Mouse (Mus musculus): ENCODE results near the gene Calcoco2.
"Not testable (repeated sequence)": the region's sequence is repeated elsewhere in the genome, so short reads cannot be mapped to it uniquely, and the experiment has no call there.

Calcoco2 gene

GRCm38 (mm10) chr11:96111751-96112150, at the start of gene Calcoco2:
Gene Calcoco2 (minus strand): TSS chr11:96111964.
- no peak for DNase-seq

- no peak for DNase-seq
Measured at GRCm38 (mm10) chr11:96147471-96147870, 35.7 kb upstream of the Calcoco2 start.

GRCm38 (mm10) chr11:96145622-96146270, 34.0 kb upstream of the Calcoco2 start:
- peak; percentile 81 for DNase-seq

GRCm38 (mm10) chr11:96143766-96144165, 32.0 kb upstream of the Calcoco2 start:
- DNase-seq = no peak

- no peak for DNase-seq
Measured at GRCm38 (mm10) chr11:96140726-96141175, 29.0 kb upstream of the Calcoco2 start.

GRCm38 (mm10) chr11:96135847-96136246, 24.1 kb upstream of the Calcoco2 start:
- no peak for DNase-seq

- DNase-seq = peak; percentile 31
Measured at GRCm38 (mm10) chr11:96133239-96133865, 21.6 kb upstream of the Calcoco2 start, which contains the start of gene Ttll6. Gene Ttll6 (plus strand): TSS chr11:96133786.

- no peak for DNase-seq
Measured at GRCm38 (mm10) chr11:96130606-96131005, 18.8 kb upstream of the Calcoco2 start.

- peak; percentile 7 for DNase-seq
Measured at GRCm38 (mm10) chr11:96124052-96124914, 12.5 kb upstream of the Calcoco2 start.

GRCm38 (mm10) chr11:96122806-96123205, 11.0 kb upstream of the Calcoco2 start:
- DNase-seq = not testable (repeated sequence)

GRCm38 (mm10) chr11:96119401-96119800, 7.6 kb upstream of the Calcoco2 start:
- no peak for DNase-seq

- DNase-seq = not testable (repeated sequence)
Measured at GRCm38 (mm10) chr11:96116925-96117324, 5.2 kb upstream of the Calcoco2 start.

- DNase-seq = no peak
Measured at GRCm38 (mm10) chr11:96116116-96116515, 4.4 kb upstream of the Calcoco2 start.

- DNase-seq = no peak
Measured at GRCm38 (mm10) chr11:96115416-96115815, 3.7 kb upstream of the Calcoco2 start.

- DNase-seq = no peak
Measured at GRCm38 (mm10) chr11:96114077-96114476, 2.3 kb upstream of the Calcoco2 start.

GRCm38 (mm10) chr11:96110950-96111349, 814 bp downstream of the Calcoco2 start:
- not testable (repeated sequence) for DNase-seq

GRCm38 (mm10) chr11:96108376-96108775, 3.4 kb downstream of the Calcoco2 start:
- DNase-seq = no peak

GRCm38 (mm10) chr11:96093361-96093760, 18.4 kb downstream of the Calcoco2 start:
- DNase-seq = peak; percentile 63

GRCm38 (mm10) chr11:96092674-96093291, 19.0 kb downstream of the Calcoco2 start:
- DNase-seq = peak; percentile 9

GRCm38 (mm10) chr11:96091073-96091472, 20.7 kb downstream of the Calcoco2 start:
- peak; percentile 47 for DNase-seq

GRCm38 (mm10) chr11:96087981-96088380, 23.8 kb downstream of the Calcoco2 start:
- no peak for DNase-seq

- DNase-seq = no peak
Measured at GRCm38 (mm10) chr11:96082682-96083081, 29.1 kb downstream of the Calcoco2 start.

- DNase-seq = no peak
Measured at GRCm38 (mm10) chr11:96080736-96081135, 31.0 kb downstream of the Calcoco2 start.

Data from lung, postnatal 36 days (tissue).